Mouse (Mus musculus) intestine, postnatal 0 days (tissue): ENCODE results near the gene Iqschfp. TPM values are rescaled to one million over a fixed set of nuclear protein-coding genes. Genes with fewer than 3 reads are reported as not detected.

ENCODE experiments used
- ATAC-seq: fragments of 200-750 bp; cut with Nextera tagmentation; 2 replicates; pipeline ENCODE4 v1.8.0; 2017; ENCODE audit warnings: mild to moderate bottlenecking, moderate TSS enrichment, moderate library complexity
- H3K27ac ChIP-seq: fragments of 300-500 bp; sonication (generic); 2 replicates; pipeline ENCODE4 v1.5.1; 2014; ENCODE audit warnings: mild to moderate bottlenecking, low read depth, low read length, moderate library complexity
- H3K27me3 ChIP-seq: fragments of 300-500 bp; sonication (generic); replicated peaks from 2 replicates; pipeline ENCODE4 v1.6.1; 2014; ENCODE audit warnings: low read length, mixed read lengths; ENCODE audit not compliant: control insufficient read depth, insufficient read depth
- H3K36me3 ChIP-seq: fragments of 300-500 bp; sonication (generic); 2 replicates; pipeline ENCODE4 v1.6.1; 2014; ENCODE audit warnings: mild to moderate bottlenecking, moderate library complexity; ENCODE audit not compliant: control insufficient read depth, insufficient read depth
- H3K4me1 ChIP-seq: fragments of 300-500 bp; sonication (generic); replicated peaks from 2 replicates; pipeline ENCODE4 v1.6.1; 2014; ENCODE audit warnings: antibody characterized with exemption, low read length, mixed read lengths; ENCODE audit not compliant: control insufficient read depth, insufficient read depth
- H3K4me2 ChIP-seq: fragments of 300-500 bp; sonication (generic); replicated peaks from 2 replicates; pipeline ENCODE4 v1.6.1; 2014; ENCODE audit warnings: low read depth, mild to moderate bottlenecking, moderate library complexity
- H3K4me3 ChIP-seq: fragments of 300-500 bp; sonication (generic); 2 replicates; pipeline ENCODE4 v1.5.1; 2014; ENCODE audit warnings: low read depth, low read length
- H3K9ac ChIP-seq: fragments of 300-500 bp; sonication (generic); 2 replicates; pipeline ENCODE4 v1.6.1; 2014; ENCODE audit warnings: mild to moderate bottlenecking, low read depth, low read length
- H3K9me3 ChIP-seq: fragments of 300-500 bp; sonication (generic); 2 replicates; pipeline ENCODE4 v1.6.1; 2016; ENCODE audit warnings: mixed run types; ENCODE audit not compliant: control insufficient read depth
- CTCF ChIP-seq: sonication (generic); IDR thresholded peaks from 2 replicates; pipeline ENCODE4 v1.5.1; 2016; ENCODE audit warnings: low read depth, mild to moderate bottlenecking, control low read depth, antibody characterized with exemption, moderate library complexity
- WGBS: fragments of 180-500 bp; shearing (Covaris S2); extraction: QIAGEN DNeasy Blood & Tissue Kit; methylation state at CpG from one replicate; pipeline ENCODE4 v1.1.7; 2014; 5-methylcytosine and 5-hydroxymethylcytosine counted together
- polyA plus RNA-seq: library from polyadenylated mRNA; unstranded; fragments of >200 nt; fragmentation: Nextera tagmentation; extraction: Ambion mirVana; gene quantifications from 2 replicates; pipeline ENCODE4 v1.2.1, GENCODE M21; 2015

The Iqschfp gene
- polyA plus RNA-seq, 1 experiment from 2014 or later: 0.37 TPM

DNA sequence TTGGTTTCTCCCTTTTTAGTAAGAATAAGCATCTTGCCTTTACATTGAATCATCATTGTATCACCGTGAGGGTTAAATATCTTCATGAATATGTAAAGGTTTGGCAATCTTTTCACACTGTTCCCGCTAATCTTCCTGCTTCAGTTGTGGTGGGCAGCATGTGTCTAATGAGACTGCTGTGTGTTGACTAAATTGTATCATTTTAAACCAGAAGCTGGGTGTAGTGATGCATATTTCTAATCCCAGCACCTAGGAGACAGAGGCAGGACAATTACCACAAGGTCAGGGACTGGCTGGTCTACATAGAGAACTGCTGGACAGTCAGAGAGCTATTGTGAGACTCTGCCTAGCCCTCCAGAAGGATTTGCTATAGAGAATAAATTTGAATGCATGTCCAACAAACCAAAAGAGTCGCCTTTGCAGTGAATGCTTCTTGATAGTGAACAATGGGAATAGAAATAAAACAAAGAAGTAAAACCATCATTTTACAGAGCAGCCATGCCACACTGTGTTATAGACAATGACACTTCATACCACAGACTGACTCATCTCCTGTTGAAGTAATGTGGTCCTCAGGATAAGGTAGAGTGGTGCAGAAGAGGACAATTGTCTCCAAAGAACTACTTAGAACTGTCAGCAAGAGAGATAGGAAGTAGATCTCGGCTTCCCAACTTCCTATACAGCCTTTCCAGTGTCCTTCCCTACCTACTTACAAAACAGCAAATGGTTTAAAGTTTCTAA is 310.3 kb downstream of the Iqschfp start:
- Histone ChIP-seq H3K4me3 (no peak overlapping the region), H3K4me2 (no peak overlapping the region), H3K4me1 (no peaks in the 10 kb centered on the region), H3K27ac (no peak overlapping the region), H3K36me3 (no peaks in the 10 kb centered on the region), H3K9me3 (no peaks in the 10 kb centered on the region), H3K9ac (no peak overlapping the region), H3K27me3 (no peaks in the 10 kb centered on the region)
- no peak for TF ChIP-seq CTCF
- 78% methylated on average over 4 of the region's 4 CpGs for WGBS
- no peak for ATAC-seq

GRCm38 (mm10) chr3:68203934-68204467 is 312.0 kb downstream of the Iqschfp start:
- no peak overlapping the region for H3K4me2 ChIP-seq
- no peaks in the 10 kb centered on the region for H3K27me3 ChIP-seq
- H3K36me3 ChIP-seq: no peaks in the 10 kb centered on the region
- H3K27ac ChIP-seq: no peak overlapping the region
- H3K9ac ChIP-seq: no peak overlapping the region
- no peak for ATAC-seq
- H3K4me3 ChIP-seq: no peak overlapping the region
- WGBS: 78% methylated on average over 4 of the region's 4 CpGs
- H3K9me3 ChIP-seq: no peaks in the 10 kb centered on the region
- TF ChIP-seq CTCF: no peak
- H3K4me1 ChIP-seq: no peaks in the 10 kb centered on the region

- no peaks in the 10 kb centered on the region for H3K36me3 ChIP-seq
- 82% methylated on average over 4 of the region's 4 CpGs for WGBS
- no peak overlapping the region for H3K27ac ChIP-seq
- no peak overlapping the region for H3K4me3 ChIP-seq
- no peak for ATAC-seq
- H3K4me1 ChIP-seq: no peaks in the 10 kb centered on the region
- H3K9me3 ChIP-seq: no peaks in the 10 kb centered on the region
- no peak for TF ChIP-seq CTCF
- H3K4me2 ChIP-seq: no peak overlapping the region
- H3K27me3 ChIP-seq: no peaks in the 10 kb centered on the region
- H3K9ac ChIP-seq: no peak overlapping the region
Observed at GRCm38 (mm10) chr3:68210422-68210821, 318.4 kb downstream of the Iqschfp start.

- no peaks in the 10 kb centered on the region for H3K36me3 ChIP-seq
Observed at GRCm38 (mm10) chr3:68221452-68221851, 329.4 kb downstream of the Iqschfp start.

DNA sequence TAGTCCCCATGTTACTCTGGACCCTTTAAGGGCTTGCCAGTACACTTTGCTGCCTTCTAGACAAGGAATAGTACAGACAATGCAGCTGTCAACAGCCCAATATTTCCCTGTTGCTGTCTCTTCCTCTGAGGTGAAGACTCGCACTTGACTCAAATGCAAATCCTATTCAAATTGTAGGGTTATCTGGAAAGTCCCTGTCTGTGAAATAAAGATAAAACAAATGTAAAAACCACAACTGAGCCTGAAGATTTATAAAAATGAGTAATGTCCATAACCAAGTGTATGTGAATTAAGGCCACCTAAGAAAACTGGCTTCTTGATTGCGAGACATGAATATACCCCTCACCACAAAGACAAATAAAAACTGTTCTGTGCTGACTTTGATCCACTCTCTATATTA is 347.9 kb downstream of the Iqschfp start:
- WGBS: 86% methylated on average over 2 of the region's 2 CpGs
- Histone ChIP-seq H3K27ac (no peak overlapping the region), H3K36me3 (no peaks in the 10 kb centered on the region), H3K4me3 (no peak overlapping the region), H3K4me2 (no peak overlapping the region), H3K9me3 (no peaks in the 10 kb centered on the region), H3K4me1 (no peaks in the 10 kb centered on the region), H3K9ac (no peak overlapping the region), H3K27me3 (no peaks in the 10 kb centered on the region)
- TF ChIP-seq CTCF: no peak
- ATAC-seq: no peak

More at GRCm38 (mm10) chr3:68221452-68221851, 329.4 kb downstream of the Iqschfp start:
- Histone ChIP-seq H3K9me3 (no peaks in the 10 kb centered on the region), H3K4me1 (no peaks in the 10 kb centered on the region), H3K4me3 (no peak overlapping the region), H3K27me3 (no peaks in the 10 kb centered on the region), H3K4me2 (no peak overlapping the region), H3K9ac (no peak overlapping the region), H3K27ac (no peak overlapping the region)
- no peak for ATAC-seq
- 92% methylated on average over 3 of the region's 3 CpGs for WGBS
- TF ChIP-seq CTCF: no peak

DNA sequence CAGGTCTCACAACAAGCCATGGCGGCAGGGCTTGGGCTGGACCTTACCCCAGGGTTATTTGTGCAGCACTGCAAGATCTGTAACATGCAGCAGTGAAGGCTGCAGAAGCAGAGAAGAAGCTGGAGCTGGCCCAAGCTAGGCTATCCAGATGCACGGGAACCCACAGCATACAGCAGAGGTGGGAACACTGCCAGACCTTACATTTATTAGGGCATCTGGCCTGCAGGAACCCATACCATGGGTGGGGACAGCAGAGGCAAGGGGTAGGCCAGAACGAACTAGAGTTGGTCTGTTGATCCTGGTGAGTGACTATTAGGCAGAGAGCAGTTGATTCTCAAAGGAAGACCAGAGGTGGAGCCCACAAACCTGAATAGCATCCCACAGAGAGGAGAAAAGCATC is 351.2 kb downstream of the Iqschfp start:
- no peak overlapping the region for H3K4me3 ChIP-seq
- no peak for TF ChIP-seq CTCF
- WGBS: 69% methylated on average over 3 of the region's 3 CpGs
- H3K4me2 ChIP-seq: no peak overlapping the region
- H3K27me3 ChIP-seq: no peaks in the 10 kb centered on the region
- ATAC-seq: no peak
- H3K36me3 ChIP-seq: no peaks in the 10 kb centered on the region
- no peak overlapping the region for H3K9ac ChIP-seq
- H3K27ac ChIP-seq: no peak overlapping the region
- no peaks in the 10 kb centered on the region for H3K9me3 ChIP-seq
- H3K4me1 ChIP-seq: no peaks in the 10 kb centered on the region
